Mouse (Mus musculus) fat pad, adult 2 months (tissue): ENCODE measurements around the gene Tns1.
"Not testable (repeated sequence)": the region's sequence is repeated elsewhere in the genome, so short reads cannot be mapped to it uniquely, and the experiment has no call there.

ENCODE experiments used
- DNase-seq: peaks from one replicate; pipeline ENCODE4 v3.0.0-alpha.2; 2011; ENCODE audit warnings: low read depth, low spot score; ENCODE audit errors: extremely low read depth

The Tns1 gene

GRCm38 (mm10) chr1:73895451-73895850 lies 228.8 kb downstream of the Tns1 start:
- not testable (repeated sequence) for DNase-seq

GRCm38 (mm10) chr1:73880731-73881130 lies 243.5 kb downstream of the Tns1 start:
- DNase-seq: no peak

GRCm38 (mm10) chr1:73875676-73876218 lies 248.5 kb downstream of the Tns1 start:
- DNase-seq: no peak

- no peak for DNase-seq
These were observed 259.9 kb downstream of the Tns1 start for GRCm38 (mm10) chr1:73864314-73864713.

DNA sequence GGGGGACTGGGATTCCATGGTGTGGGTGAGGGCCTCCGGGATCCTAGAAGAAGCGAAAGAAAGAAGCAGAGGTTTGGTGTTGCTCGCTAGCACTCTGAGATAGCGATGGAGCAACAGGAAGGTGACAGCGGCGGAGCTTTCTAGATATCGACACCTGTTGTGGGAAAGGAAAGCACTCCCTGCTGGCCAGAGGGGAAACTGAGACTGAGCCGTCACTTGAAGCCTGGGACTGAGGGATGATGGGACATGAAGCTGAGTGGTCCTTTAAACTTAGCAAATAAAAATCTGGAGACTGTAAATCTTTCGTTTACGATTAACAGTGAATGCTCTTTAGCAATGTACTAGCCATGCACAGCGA lies 261.2 kb downstream of the Tns1 start:
- no peak for DNase-seq

- no peak for DNase-seq
These were observed 261.8 kb downstream of the Tns1 start for GRCm38 (mm10) chr1:73862323-73863073.

- DNase-seq: no peak
These were observed 263.8 kb downstream of the Tns1 start for GRCm38 (mm10) chr1:73860421-73860820.
